Mouse (Mus musculus): ENCODE measurements around the gene Cym. TPM values are rescaled to one million over a fixed set of nuclear protein-coding genes. Genes with fewer than 3 reads are reported as not detected.

The Cym gene
- polyA plus RNA-seq, 3 experiments from 2014 or later: 0.49 TPM; not detected in 2

DNA sequence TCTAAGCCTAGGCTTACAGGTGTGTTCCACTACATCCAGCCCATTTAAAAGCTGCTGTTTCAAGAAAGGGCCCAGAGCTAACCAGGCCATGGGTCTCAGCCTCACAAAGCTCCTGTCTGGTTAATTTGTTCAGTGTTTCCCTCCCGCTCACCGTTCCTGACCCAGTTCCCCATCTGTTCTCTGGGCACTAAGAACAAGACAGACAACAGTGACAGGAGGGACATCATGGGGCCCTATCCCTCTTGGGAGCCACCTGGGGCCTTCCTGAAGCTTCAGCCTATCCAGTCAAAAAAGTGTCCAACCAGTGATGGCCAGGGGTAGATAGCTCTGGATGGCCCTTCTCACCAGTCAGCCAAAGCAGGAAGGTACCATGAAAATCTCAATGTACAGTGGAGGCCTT lies 58.8 kb downstream of the Cym start:
- ATAC-seq: no peak

Other genes starting within 250 kb of the Cym start
- 10 to 100 TPM in 2 of 3 experiments, 1 to 10 TPM in 1; 9.4 to 18.5 (median 14.0) TPM for gene Kcna3, start 185.6 kb downstream of the Cym start, polyA plus RNA-seq (2017; shearing (Covaris generic))
- under 1 TPM; 0.06 to 0.38 (median 0.28) TPM for gene Kcna2, start 120.6 kb downstream of the Cym start, polyA plus RNA-seq (2017; shearing (Covaris generic))
- not detected for gene Kcna10, start 38.7 kb downstream of the Cym start, polyA plus RNA-seq (2017; shearing (Covaris generic))
- gene A630076J17Rik, start 8.9 kb upstream of the Cym start, polyA plus RNA-seq (2017; shearing (Covaris generic)): under 1 TPM in 1 of 3 experiments, not detected in 2; 0.31 TPM
- gene Prok1, start 18.0 kb upstream of the Cym start, polyA plus RNA-seq (2017; shearing (Covaris generic)): under 1 TPM in 2 of 3 experiments, not detected in 1; 0.25 to 0.40 TPM
- 100 to 1,000 TPM; 181 to 254 (median 184) TPM for gene Lamtor5, start 57.1 kb upstream of the Cym start, polyA plus RNA-seq (2017; shearing (Covaris generic))
- 1 to 10 TPM; 1.5 to 1.9 (median 1.6) TPM for gene Slc16a4, start 69.5 kb upstream of the Cym start, polyA plus RNA-seq (2017; shearing (Covaris generic))
- gene Rbm15, start 111.9 kb upstream of the Cym start, polyA plus RNA-seq (2017; shearing (Covaris generic)): 10 to 100 TPM; 14.5 to 20.3 (median 18.8) TPM
- not detected for gene Kcnc4, start 237.8 kb upstream of the Cym start, polyA plus RNA-seq (2017; shearing (Covaris generic))